Mouse (Mus musculus) erythroid progenitor cell, adult 5-6 weeks (primary cell): ENCODE measurements around the gene Arhgap5. TPM values are rescaled to one million over a fixed set of nuclear protein-coding genes. Genes with fewer than 3 reads are reported as not detected.

ENCODE experiments used
- ATAC-seq: replicated peaks from 2 replicates; pipeline ENCODE4 v1.8.0; 2016; ENCODE audit warnings: moderate number of reproducible peaks, mild to moderate bottlenecking, moderate TSS enrichment, inconsistent platforms; ENCODE audit not compliant: poor library complexity, low FRiP score, severe bottlenecking
- total RNA-seq, 2 experiments: library from RNA; stranded (forward) in 1 of 2; stranded (reverse) in 1 of 2; fragments of 150-400 nt in 1 of 2; fragments of 186-747, 209-891 nt in 1 of 2; gene quantifications; 2 replicates each; pipeline versions ENCODE4 v1.2.3 to v1.2.4; 2015 to 2017; ENCODE audit warnings: low replicate concordance in 2 of 2

Arhgap5 gene
- total RNA-seq, 2 experiments from 2014 or later: 2.5 to 3.3 TPM

GRCm38 (mm10) chr12:52619644-52620043 is 115.9 kb downstream of the Arhgap5 start:
- no peak for ATAC-seq

Other genes starting within 250 kb of the Arhgap5 start
- gene Akap6, start 195.4 kb downstream of the Arhgap5 start, total RNA-seq (2015; ENCODE audit: low replicate concordance): not detected in 2 replicates
- not detected in 2 replicates for gene Akap6, start 195.4 kb downstream of the Arhgap5 start, total RNA-seq (2017; ENCODE audit: low replicate concordance)